Mouse (Mus musculus): ENCODE measurements around the gene Mvk.

DNA sequence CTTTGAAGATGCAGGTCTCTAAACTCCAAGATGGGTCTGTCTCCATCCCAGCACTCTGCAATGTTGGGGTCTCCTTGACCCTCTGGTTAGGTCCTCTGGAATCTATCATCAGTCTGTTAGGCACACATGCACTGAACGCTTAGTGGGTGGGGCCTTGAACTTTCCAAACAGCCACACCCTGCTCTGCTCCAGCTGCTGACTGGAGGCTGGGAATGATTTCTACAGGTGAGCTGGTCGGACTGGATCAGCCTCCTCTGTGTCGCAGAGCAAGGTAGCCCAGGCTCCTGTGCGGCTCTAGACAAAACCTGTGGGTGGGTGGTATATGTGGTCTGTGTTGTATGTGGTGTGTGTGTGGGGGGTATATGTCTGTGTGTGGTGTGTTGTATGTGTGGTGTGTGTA lies 4.9 kb downstream of the Mvk start:
- TF ChIP-seq POLR2A (IDR thresholded peaks at IDR 0.05; ENCODE audit: control insufficient read depth, extremely low read depth, insufficient read depth, low read length, poor library complexity), result no peak
- no peak for TF ChIP-seq CTCF (IDR thresholded peaks at IDR 0.05; ENCODE audit: borderline replicate concordance, control insufficient read depth, extremely low read depth, insufficient read depth, low read length, poor library complexity)

Measured in thymus, adult 2 months (tissue).